Mouse (Mus musculus) kidney, adult 2 months (tissue): ENCODE measurements around the gene Ugt2a3. TPM values are rescaled to one million over a fixed set of nuclear protein-coding genes. Genes with fewer than 3 reads are reported as not detected.
"Not testable (repeated sequence)": the region's sequence is repeated elsewhere in the genome, so short reads cannot be mapped to it uniquely, and the experiment has no call there.

Experiments used
- DNase-seq: peaks from one replicate; pipeline ENCODE4 v3.0.0; 2021
- H3K27ac ChIP-seq: fragments of 200-500 bp; 2 replicates; pipeline ENCODE4 v1.5.1; 2012; ENCODE audit warnings: low read depth, low read length, control low read depth, inconsistent platforms; ENCODE audit not compliant: insufficient read depth
- H3K27me3 ChIP-seq: fragments of 200-500 bp; replicated peaks from 2 replicates; pipeline ENCODE4 v1.6.1; 2012; ENCODE audit warnings: mild to moderate bottlenecking, moderate library complexity, low read length, inconsistent platforms; ENCODE audit not compliant: control insufficient read depth, insufficient read depth
- H3K36me3 ChIP-seq: fragments of 200-500 bp; 2 replicates; pipeline ENCODE4 v1.6.1; 2012; ENCODE audit warnings: mild to moderate bottlenecking, moderate library complexity, low read length, inconsistent platforms; ENCODE audit not compliant: control insufficient read depth, insufficient read depth
- H3K4me1 ChIP-seq: fragments of 200-500 bp; 2 replicates; pipeline ENCODE4 v1.6.1; 2011; ENCODE audit warnings: low read length; ENCODE audit not compliant: control insufficient read depth, insufficient read depth
- H3K4me3 ChIP-seq: fragments of 200-500 bp; 2 replicates; pipeline ENCODE4 v1.5.1; 2011; ENCODE audit warnings: mild to moderate bottlenecking, low read depth, low read length, control low read depth; ENCODE audit not compliant: insufficient read depth
- CTCF ChIP-seq: fragments of 200-500 bp; conservative IDR thresholded peaks from 2 replicates; pipeline ENCODE4 v1.5.1; 2011; ENCODE audit warnings: low read depth, mild to moderate bottlenecking, control low read depth, low read length, moderate library complexity, mixed read lengths; ENCODE audit not compliant: insufficient read depth, insufficient read length
- POLR2A ChIP-seq: fragments of 200-500 bp; IDR thresholded peaks from one replicate; pipeline ENCODE4 v1.6.1; 2011; ENCODE audit warnings: low read depth, low read length, control low read depth
- WGBS: fragments of 180-500 bp; shearing (Covaris S2); methylation state at CpG from one replicate; pipeline ENCODE4 v1.1.7; 2018; 5-methylcytosine and 5-hydroxymethylcytosine counted together
- polyA plus RNA-seq: library from polyadenylated mRNA; depleted of rRNA; stranded (reverse); fragments of >200 nt; gene quantifications from 2 replicates; pipeline ENCODE4 v1.2.3, GENCODE M21; 2012; rRNA removed

Gene Ugt2a3
- polyA plus RNA-seq, 1 experiment, result 0.28 TPM

- peak overlapping the region; percentile 99 for H3K27ac ChIP-seq
- no peak for TF ChIP-seq POLR2A
- 0 out of 2 replicates have a peak, but pooled peaks have one; percentile 6 for TF ChIP-seq CTCF
- H3K36me3 ChIP-seq, result no peaks in the 10 kb centered on the region
- 56% methylated on average over 5 of the region's 5 CpGs for WGBS
- peak; percentile 94 for DNase-seq
- peaks cover 8% of the 10 kb centered on the region for H3K4me1 ChIP-seq
- H3K27me3 ChIP-seq, result no peaks in the 10 kb centered on the region
- H3K4me3 ChIP-seq, result no peak overlapping the region
These were observed 3.5 kb upstream of the Ugt2a3 start for GRCm38 (mm10) chr5:87340461-87340860.

- DNase-seq, result peak; percentile 37
- H3K27ac ChIP-seq, result no peak overlapping the region
- 68% methylated on average over 1 of the region's 1 CpGs for WGBS
- no peaks in the 10 kb centered on the region for H3K36me3 ChIP-seq
- TF ChIP-seq POLR2A (no peak), CTCF (peak; percentile 24; the same call in 1 of the 2 replicates)
- H3K4me1 ChIP-seq, result peaks cover 6% of the 10 kb centered on the region
- no peak overlapping the region for H3K4me3 ChIP-seq
- no peaks in the 10 kb centered on the region for H3K27me3 ChIP-seq
These were observed 1.8 kb downstream of the Ugt2a3 start for GRCm38 (mm10) chr5:87335199-87335598.

- WGBS, result 51% methylated on average over 3 of the region's 3 CpGs
- H3K36me3 ChIP-seq, result no peaks in the 10 kb centered on the region
- no peaks in the 10 kb centered on the region for H3K4me1 ChIP-seq
- TF ChIP-seq CTCF (no peak), POLR2A (no peak)
- DNase-seq, result peak; percentile 71
- no peaks in the 10 kb centered on the region for H3K27me3 ChIP-seq
- H3K4me3 ChIP-seq, result no peak overlapping the region
- no peak overlapping the region for H3K27ac ChIP-seq
These were observed 3.4 kb downstream of the Ugt2a3 start for GRCm38 (mm10) chr5:87333584-87333983.

- TF ChIP-seq CTCF (peak; percentile 57), POLR2A (no peak)
- Histone ChIP-seq H3K27me3 (no peaks in the 10 kb centered on the region), H3K36me3 (no peaks in the 10 kb centered on the region), H3K27ac (no peak overlapping the region), H3K4me1 (no peaks in the 10 kb centered on the region), H3K4me3 (no peak overlapping the region)
- WGBS, result 94% methylated on average over 12 of the region's 12 CpGs
- DNase-seq, result peak; percentile 14
These were observed 25.6 kb downstream of the Ugt2a3 start for GRCm38 (mm10) chr5:87311392-87311791.

GRCm38 (mm10) chr5:87286180-87286579 is 50.8 kb downstream of the Ugt2a3 start:
- H3K27ac ChIP-seq, H3K4me1 ChIP-seq, H3K27me3 ChIP-seq, H3K36me3 ChIP-seq, H3K4me3 ChIP-seq: not testable (repeated sequence)
- WGBS, result 29% methylated on average over 4 of the region's 4 CpGs
- DNase-seq, result peak; percentile 60

- H3K27me3 ChIP-seq, H3K36me3 ChIP-seq, H3K4me1 ChIP-seq, H3K4me3 ChIP-seq: not testable (repeated sequence)
- DNase-seq, result peak; percentile 76
- peak overlapping the region; percentile 31 for H3K27ac ChIP-seq
- 58% methylated on average over 4 of the region's 4 CpGs for WGBS
These were observed 61.0 kb downstream of the Ugt2a3 start for GRCm38 (mm10) chr5:87275986-87276385.

GRCm38 (mm10) chr5:87275581-87275980 is 61.4 kb downstream of the Ugt2a3 start:
- TF ChIP-seq CTCF, result no peak
- no peak for TF ChIP-seq POLR2A
- no peak overlapping the region for H3K4me3 ChIP-seq
- H3K27me3 ChIP-seq, result no peaks in the 10 kb centered on the region
- DNase-seq, result peak; percentile 78
- H3K27ac ChIP-seq, result peak overlapping the region; percentile 45; the same call in 1 of the 2 replicates
- WGBS, result 64% methylated on average over 6 of the region's 6 CpGs
- no peaks in the 10 kb centered on the region; the same call in 1 of the 2 replicates for H3K4me1 ChIP-seq
- H3K36me3 ChIP-seq, result no peaks in the 10 kb centered on the region

Other genes starting within 250 kb of the Ugt2a3 start
- not detected in 2 replicates for gene Ugt2b36, start 244.6 kb downstream of the Ugt2a3 start, polyA plus RNA-seq
- gene Ugt2b5, start 196.9 kb downstream of the Ugt2a3 start, polyA plus RNA-seq, result 0.34 and 0.45 TPM in 2 replicates
- gene Ugt2b37, start 82.4 kb downstream of the Ugt2a3 start, polyA plus RNA-seq, result 0.57 and 0.99 TPM in 2 replicates
- 37.2 and 48.1 TPM in 2 replicates for gene Ugt2b38, start 87.0 kb upstream of the Ugt2a3 start, polyA plus RNA-seq
- not detected in 2 replicates for gene Ugt2a2, start 145.1 kb upstream of the Ugt2a3 start, polyA plus RNA-seq
- gene Gm43638, start 149.6 kb upstream of the Ugt2a3 start, polyA plus RNA-seq, result not detected in 2 replicates
- not detected in 2 replicates for gene Ugt2a1, start 153.7 kb upstream of the Ugt2a3 start, polyA plus RNA-seq
- gene Sult1b1, start 201.0 kb upstream of the Ugt2a3 start, polyA plus RNA-seq, result 0.72 and 0.92 TPM in 2 replicates
- gene Sult1d1, start 231.8 kb upstream of the Ugt2a3 start, polyA plus RNA-seq, result 20.3 and 34.2 TPM in 2 replicates